Mouse (Mus musculus) layer of hippocampus, postnatal 10 days (tissue): ENCODE measurements around the gene 6430531B16Rik. TPM values are rescaled to one million over a fixed set of nuclear protein-coding genes. Genes with fewer than 3 reads are reported as not detected.

ENCODE experiments used
- DNase-seq, 2 experiments: peaks; one replicate each; pipeline ENCODE4 v3.0.0; 2021; ENCODE audit warnings: low spot score in 2 of 2
- total RNA-seq, 2 experiments: library from RNA; stranded (reverse); gene quantifications; 2 replicates each; pipeline ENCODE4 v1.2.3; 2021

Gene 6430531B16Rik
- total RNA-seq, 2 experiments from 2014 or later, result 0.87 to 1.0 TPM

DNA sequence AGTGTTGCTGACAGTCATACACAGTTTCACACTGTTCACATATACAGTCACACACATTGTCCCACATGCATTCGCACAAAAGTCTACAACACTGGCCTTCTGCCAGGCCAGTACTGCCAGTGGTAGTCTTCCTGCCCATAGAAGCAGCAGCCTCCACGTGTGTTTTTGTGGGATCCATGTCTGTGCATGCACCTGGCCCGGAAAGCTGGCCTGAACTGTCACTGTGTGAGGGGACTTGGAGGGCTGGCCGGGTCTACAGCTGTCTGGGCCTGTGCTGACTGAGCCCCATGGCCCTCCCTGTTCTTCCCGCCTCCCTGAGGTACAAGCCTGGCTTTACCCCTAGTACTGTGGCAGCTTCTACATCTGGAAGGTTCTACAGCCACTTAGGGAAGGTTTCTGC lies 7.6 kb downstream of the 6430531B16Rik start:
- no peak for DNase-seq

DNA sequence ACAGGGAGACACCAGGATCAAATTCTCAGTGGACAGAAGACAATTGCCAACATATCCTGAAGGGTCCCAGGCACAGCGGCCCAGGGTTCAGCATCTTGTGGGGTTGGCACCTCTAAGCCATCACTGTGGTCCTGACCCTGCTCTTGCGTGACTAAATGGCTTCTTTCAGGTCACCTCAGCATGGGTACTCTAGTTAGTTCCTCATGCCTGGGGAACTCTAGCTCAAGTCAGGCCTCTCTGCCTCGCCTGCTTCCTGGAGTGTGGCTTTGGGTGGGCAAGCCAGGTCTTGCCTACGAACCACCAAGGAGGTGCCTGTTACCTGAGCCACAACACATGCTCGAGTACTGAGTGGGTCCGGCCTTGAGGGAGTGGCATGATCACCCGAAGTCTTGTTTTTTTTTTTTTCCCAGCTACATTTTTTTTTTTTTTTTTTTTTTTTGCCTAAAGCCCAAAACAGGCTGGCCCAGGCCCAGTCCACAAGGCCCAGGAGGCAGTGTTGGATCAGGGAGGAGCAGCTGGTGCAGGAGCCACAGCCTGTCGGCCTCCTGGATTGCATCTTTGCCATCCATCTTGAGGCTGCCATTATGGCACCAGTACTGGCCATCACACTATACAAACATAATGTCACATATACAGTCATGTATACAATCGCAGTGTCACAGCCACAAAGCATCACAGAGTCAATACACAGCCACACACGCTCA lies 8.2 kb downstream of the 6430531B16Rik start:
- no peak for DNase-seq

DNA sequence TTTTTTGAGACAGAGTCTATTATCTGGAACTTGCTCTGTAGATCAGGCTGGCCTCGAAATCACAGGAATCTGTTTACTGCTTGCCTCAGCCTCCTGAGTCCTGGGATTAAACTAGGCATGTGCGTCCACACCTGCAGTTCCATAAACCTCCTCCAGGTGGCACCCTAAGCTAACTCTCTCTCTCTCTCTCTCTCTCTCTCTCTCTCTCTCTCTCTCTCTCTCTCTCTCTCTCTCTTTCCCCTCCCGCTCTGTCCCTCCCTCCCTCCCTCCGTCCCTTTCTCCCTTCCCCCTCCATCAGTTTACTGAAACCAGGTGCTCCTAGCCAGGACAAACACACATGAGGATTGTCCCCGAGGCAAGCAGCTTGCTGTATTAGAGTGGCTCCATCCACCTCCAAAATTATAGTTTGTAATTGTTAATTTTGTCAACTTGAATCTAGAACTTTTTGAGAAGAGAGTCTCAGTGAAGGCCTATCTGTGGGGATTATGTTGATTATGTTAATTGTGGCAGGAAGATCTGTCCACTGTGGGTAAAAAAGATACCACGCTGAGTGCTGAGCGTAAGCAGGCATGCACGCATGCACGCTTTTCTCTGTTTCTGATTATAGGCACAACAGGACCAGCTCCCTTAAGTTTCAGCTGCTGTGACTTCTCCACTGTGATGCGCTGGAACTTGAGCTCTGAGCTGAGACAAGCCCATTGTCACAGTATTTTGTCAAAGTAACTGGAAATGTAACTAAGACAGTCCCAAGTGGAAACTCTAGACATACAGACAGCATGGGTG lies 9.0 kb downstream of the 6430531B16Rik start:
- peak; percentile 93 to 94 for DNase-seq

DNA sequence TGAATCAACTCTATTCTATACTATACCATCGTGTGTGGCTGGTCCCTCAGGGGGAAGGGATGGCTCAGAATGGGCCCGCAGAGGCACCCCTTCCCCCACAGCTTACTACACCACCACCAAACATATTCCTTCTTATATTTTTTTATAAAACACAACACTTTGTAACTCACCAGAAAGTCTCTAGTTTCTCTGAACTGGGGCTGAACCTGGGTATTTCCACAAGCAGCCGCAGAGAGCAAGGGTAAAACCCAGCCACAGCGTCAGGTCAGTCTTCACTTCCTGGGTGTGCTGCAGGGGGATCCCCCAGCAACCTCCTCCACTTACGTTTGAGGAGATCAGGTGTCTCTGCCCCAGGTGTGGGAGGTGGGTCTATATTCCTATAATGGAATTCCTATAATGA lies 10.1 kb downstream of the 6430531B16Rik start:
- no peak for DNase-seq

DNA sequence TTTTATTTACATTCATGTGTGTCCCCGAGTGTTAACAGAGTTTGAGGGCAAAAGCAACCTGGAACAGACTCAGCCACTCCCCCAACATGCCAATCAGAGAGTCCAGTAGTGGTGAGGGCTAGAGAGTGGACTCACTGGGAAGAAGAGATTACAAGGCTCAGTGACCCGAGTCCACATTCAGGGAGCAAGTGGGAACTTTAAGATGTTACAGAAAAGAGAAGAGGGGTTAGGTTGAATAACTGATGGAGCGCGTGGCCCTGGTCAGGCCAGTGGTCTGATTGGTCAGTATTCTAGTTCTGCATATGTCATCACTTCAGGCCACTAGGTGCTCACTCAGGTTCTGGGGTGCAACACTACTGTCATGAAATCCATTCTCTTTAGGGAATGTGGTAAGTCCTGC lies 11.4 kb downstream of the 6430531B16Rik start:
- DNase-seq, result no peak

DNA sequence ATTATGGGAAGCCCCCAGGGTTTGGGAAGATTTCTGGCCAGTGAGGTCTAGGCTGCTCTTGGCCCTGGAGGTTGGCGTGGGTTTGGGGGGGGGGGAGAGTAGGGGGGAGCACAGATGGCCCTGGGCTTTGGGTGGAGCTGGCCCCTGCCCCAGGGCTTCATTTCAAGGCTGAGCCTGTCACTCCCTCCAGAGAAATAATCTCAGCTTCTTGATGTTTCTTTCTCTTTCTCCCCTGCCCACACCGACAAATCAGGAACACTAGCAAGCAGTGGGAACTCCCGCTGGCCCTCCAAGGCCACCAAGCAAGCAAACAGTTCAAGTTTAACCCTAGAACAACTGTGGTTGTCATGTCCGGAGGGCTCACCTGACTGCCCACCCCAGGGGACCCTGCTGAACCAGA lies 14.7 kb downstream of the 6430531B16Rik start:
- DNase-seq, result no peak

DNA sequence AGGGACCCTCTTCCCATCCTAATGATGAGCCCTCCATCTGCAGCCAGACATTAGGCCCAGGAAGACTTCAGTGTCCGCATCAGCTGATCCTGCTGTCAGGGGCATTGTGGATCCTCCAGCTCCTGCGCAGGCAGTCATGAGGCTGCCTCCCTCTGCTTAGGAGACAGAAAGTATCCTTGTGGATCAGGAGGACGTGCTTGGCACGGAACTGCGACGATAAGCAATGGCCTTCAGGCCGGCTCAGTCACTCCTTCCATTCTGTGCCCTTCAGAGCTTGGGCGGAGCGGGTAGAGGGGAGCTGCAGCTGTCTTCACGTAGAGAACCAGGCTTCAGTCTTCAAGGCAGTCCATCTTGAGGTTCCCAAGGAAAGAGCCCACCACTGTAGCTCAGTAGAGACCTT lies 17.4 kb downstream of the 6430531B16Rik start:
- DNase-seq, result no peak

DNA sequence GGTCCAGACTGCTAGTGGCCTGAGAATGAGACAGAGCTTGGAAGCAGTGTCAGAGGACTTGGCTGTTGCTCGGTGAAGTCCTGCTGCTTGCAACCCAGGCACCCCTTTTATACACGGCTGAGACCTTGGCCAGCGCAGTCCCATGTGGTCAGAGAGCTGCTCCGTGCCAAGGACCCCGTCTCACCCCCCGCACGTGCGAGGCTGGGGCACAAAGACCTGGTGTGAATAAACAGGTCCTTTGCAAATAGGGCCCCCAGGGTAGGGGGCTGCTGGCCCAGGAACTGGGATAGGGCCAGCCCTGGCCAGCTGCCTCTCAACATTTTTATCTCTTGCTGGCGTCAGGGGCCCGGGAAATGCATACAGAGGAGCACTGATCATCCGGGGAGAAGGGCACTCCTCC lies 20.6 kb downstream of the 6430531B16Rik start:
- peak in 1 of 2 experiments; percentile 14 for DNase-seq

DNA sequence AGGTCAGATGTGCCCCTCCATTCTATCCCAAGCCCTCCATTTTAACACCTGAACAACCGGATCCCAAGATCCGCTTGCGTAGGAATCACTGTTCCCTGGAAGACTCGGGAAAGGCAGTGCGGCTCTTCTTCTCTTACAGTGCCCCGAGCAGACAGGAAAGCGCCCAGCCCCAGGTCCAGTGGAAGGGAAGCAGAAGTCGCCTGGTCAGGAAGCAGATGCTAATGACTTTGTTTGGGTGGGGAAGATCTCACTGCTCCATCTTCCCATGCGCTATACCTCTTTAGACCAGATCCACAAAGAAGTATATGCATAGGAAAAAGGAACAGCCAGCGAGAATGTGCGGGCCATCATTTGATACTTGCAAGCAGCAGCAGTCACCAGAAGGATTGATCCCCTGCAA lies 21.1 kb downstream of the 6430531B16Rik start:
- no peak for DNase-seq

DNA sequence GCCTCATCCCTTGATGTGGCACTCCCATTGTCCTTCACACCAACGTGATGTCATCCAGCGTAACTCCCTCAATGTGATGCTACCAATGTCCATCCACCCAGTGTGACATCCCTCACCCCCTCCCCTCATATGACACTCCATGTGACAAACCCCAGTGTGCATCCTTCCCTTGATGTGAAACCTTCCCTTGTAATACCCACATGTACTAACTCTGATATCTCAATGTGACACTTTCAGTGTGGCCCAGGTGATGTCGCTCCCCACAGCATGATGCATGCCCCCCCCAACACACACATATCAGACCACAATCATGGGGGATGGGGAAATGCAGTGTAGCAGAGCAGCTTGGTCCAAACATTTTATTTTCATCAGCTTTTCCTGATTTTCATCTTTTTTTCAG lies 21.9 kb downstream of the 6430531B16Rik start:
- DNase-seq, result no peak

DNA sequence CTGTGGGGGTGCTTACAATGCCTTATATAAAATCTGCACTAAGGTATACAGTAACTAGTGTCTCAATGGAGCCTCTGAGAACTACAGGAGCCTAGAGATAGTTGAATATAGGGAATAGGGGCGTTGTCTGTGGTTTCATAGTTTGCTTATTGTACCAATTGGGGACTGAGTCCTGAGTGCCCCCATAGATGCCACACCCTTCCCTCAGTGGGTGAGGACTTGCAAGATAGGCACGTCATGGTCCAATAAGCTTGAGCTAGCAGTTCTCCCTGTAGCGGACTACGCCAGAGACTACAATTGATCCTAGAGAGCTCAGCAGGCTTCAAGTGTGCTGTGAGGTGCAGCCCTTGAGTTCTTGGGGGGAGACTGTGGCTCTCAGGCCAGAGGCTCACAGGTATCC lies 23.1 kb downstream of the 6430531B16Rik start:
- DNase-seq, result no peak

DNA sequence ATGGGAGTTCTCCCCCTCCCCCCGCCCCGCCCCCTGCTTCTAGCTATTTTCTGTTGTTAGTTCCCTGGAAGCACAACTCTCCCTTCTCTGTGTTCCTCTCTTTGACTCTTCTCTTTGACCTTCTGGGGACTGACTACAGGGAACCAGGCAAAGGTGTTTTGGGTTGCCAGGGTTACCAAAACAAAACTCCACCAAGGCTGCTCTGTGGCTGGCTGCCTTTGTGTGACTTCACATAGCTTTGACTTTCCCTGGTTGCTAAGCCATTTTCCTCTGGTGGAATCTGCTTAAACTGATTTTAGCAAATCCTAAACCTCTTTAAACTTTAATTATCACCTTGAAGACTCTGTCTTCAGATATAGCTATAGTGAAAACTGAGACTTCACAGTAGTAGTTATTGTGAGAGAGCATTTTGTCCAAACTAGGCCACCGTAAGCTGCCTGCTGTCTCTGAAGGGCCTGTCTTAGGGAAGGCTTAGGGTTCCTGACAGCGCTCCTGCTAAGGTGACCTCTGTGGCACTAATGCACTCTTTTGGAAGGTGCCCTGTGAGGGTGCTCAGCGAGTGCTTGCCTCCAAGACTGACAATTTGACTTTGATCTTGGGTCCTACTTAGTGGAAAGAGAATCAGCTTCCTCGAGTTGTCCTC lies 26.4 kb downstream of the 6430531B16Rik start:
- no peak for DNase-seq

DNA sequence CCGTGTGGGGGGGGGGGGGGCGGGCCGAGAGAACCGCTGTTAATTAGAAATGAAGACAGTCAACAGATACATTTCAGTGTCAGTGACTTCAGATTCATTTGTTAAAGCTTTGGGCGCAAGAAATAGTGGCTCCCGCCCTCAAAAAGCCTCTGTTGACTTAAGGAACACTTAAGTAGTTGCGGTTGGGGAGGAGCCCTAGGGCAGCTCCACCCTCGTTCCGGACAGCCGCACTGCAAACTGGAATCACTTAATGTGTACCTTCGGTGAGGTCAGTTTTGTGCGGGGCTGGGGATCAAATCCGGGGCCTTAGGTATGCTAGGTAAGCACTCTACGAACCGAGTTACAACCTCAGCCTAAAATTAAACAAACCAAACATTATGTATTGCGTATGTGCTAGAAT lies 27.5 kb downstream of the 6430531B16Rik start:
- no peak for DNase-seq

DNA sequence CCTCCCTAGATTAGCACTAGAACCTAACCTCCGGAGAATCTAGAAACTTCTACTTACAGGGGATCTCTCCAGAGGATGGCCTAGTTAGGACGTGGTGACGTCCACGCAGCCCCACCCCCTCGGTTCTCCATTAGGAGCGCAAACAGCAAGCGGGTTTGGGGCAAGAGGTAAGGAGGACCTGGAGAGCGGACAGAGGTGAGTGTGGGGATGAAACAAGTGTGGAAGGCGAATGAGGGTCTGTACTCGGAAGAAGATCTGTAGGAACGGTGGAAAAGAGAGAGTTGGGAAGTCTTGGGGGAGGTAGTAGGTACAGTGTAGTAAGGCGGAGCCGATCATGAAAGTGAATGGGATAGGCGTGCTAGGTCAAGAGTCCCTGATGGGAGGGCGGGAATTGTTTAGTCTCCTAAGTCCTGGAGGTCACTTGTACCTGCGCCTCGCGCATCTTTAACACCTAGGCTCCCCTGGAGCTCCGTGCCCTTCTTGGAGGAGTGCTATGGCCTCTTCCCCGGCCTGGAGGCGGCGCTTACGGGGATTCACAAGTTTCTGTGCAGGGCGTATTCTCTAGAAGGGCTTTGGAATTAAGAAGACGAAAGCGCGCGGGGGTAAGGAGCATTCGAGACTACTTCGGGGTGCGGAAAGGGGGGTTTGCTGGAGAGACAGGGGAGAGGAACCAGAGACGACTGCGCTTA lies 28.1 kb downstream of the 6430531B16Rik start:
- DNase-seq, result peak in 1 of 2 experiments; percentile 15

DNA sequence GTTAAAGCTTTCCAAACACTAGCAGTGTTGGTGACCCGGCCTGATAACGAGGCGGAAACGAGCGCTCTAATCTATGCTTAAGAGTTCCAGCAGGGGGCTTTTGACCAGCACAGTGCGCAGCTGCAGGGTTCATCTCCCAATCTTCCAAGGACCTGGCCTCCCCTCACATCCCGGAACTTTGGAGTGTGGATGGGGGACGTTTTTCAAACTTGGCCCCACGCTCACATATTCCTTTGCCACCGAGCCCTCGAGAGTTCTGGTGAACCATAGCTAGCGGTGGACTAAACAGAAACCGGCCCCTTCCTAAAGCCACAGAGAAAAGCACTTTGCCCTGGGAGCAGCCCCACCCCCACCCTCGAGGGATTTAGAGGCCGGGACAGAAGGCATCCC lies 28.7 kb downstream of the 6430531B16Rik start:
- peak in 1 of 2 experiments; percentile 11 for DNase-seq

DNA sequence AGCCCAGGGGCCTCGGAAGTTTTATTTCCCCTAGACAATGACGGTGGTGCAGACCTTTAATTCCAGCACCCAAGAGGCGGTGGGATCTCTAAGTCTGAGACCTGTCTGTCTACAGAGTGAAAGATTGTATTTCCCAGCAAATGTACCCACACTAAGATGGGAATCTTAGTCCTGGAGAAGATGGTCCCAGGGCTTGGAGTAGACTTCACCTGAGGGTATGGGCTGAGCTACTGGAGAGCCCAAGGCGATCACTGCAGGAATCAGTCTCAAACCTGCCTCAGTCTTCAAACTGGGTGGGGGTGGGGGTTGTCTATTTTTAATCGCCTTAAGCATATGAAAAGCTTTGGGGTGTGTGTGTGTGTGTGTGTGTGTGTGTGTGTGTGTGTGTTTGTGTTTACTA lies 32.5 kb downstream of the 6430531B16Rik start:
- no peak for DNase-seq

DNA sequence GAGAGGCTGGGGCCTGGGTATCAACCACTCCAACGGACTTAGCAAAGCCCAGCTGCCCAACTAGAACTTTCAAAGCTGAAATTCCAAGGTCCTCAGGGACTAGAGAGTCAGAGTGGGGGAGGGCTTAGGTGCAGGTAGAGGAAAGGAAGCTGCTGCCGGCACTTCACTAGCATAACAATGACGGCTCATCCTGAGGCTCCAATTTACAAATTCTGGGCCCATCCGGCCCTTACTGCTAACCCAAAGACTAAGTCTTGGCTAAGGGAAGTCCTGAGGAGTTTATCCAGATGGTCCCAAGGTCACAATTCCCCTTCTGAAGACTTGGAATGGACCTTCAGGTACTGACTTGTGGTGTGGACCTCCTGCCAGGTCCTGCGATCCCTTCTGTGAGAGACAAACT lies 33.0 kb downstream of the 6430531B16Rik start:
- DNase-seq, result no peak

DNA sequence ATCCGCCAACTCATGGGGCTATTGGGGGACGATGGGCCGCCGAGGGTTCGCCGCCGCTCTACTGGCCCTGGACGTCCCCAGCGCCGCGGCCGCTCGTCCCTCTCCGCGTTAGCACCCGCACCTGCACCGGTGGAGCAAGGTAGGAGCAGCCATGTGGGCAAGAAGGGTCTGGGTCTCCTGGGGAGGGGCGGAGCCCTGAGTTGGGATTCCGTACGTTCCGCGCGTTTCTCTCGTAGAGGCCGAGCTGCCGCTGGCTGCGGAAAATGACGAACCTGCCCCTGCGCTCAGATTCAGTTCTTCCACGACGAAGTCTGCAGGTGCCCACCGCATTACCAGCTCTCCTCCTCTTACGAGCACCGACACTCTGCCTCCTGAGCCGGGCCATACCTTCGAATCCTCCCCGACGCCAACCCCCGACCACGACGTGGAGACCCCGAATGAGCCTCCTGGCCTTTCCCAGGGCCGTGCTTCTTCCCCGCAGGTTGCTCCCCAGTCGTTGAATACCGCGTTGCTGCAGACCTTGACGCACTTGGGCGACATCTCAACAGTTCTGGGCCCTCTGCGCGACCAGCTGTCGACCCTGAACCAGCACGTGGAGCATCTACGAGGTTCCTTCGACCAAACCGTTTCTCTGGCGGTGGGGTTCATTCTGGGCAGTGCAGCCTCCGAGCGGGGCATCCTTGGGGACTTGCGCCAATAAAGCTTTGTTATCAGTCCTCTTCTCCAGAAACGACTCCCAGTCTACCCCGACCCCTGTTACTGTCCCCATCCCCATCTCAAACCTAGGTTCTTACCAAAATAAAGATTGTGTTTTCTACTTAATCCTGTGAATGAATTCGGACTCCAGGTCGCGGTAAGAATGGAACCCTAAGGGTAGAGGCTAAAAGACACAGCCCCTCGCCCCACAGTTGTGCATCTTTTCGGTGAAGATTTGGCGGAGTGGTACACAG lies 34.0 kb downstream of the 6430531B16Rik start:
- no peak for DNase-seq

DNA sequence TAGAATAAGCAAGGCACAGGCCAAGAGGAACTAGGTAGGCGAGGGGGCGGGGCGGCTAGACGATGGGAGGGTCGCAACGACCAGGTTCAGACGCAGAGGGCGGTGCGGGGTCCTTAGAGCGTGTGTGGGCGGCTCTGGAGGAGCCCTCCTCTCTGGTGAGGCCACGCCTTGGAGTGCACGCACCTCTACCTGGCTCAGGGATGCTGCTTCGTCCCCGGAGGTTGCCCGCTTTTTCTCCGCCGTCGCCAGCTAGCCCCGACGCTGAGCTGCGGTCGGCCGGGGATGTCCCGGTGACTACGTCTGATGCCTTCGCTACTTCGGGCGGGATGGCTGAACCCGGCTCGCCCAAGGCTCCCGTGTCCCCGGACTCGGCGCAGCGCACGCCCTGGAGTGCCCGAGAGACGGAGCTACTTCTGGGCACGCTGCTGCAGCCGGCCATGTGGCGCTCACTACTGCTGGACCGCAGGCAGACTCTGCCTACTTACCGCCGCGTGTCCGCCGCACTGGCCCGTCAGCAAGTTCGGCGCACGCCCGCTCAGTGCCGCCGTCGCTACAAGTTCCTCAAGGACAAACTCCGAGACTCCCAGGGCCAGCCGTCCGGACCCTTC lies 34.8 kb downstream of the 6430531B16Rik start, which contains the start of gene Utf1:
Utf1 (plus strand) TSS at position 116 of the 608 bp plus-strand sequence.
- DNase-seq, result no peak
